Mouse (Mus musculus) gonadal fat pad, adult 2 months (tissue): ENCODE measurements around the gene Ctsa. TPM values are rescaled to one million over a fixed set of nuclear protein-coding genes. Genes with fewer than 3 reads are reported as not detected.

ENCODE experiments used
- DNase-seq: peaks from one replicate; pipeline ENCODE4 v3.0.0-alpha.2; 2012; ENCODE audit warnings: low read depth
- polyA plus RNA-seq: library from polyadenylated mRNA; depleted of rRNA; stranded (reverse); fragments of >200 nt; gene quantifications from 2 replicates; pipeline ENCODE4 v1.2.3, GENCODE M21; 2012

Ctsa gene
- polyA plus RNA-seq, 1 experiment, result 289 TPM

GRCm38 (mm10) chr2:164804533-164805331, 27.9 kb upstream of the Ctsa start, which contains the start of the genes Acot8 and Zswim3:
TSS of gene Acot8 (minus strand) at chr2:164804882.
TSS of gene Zswim3 (plus strand) at chr2:164805098.
- no peak for DNase-seq

DNA sequence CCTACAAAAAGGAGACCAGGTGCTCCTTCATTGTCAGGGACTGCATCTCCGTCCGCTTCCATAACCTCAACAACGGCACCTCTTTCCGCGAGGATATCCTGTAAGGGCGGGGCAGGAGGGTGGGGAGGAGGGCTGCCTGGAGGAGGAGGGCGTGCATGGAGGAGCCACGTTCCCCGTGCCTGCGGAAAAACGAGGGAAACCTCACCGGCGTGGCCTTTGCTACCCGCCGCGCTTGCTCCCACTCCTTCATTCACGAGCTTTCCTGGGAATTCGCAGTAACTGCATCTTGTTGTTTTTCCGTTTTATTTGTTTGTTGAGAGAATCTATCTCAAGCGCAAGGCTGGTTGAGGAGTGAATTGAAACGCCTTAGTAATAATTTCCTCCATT, 27.3 kb upstream of the Ctsa start:
- DNase-seq, result no peak

DNA sequence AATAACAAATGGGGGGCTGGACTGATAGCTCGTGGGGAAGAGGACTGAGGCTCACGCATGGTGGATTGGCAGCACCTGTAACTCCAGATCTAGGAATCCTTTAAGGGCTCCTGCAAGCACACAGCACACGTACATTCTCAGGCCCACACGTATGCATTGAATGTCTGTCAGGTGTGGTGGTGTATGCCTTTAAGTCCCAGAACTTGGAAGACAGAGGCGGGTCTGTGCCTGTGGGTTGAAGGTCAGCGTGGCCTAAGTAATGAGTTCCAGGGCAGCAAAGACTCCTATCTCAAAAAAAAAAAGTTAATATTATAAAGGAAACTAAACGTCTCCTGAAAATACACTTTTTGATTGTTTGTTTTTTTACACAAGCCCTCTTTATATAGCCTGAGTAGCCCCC, 26.1 kb upstream of the Ctsa start:
- no peak for DNase-seq

DNA sequence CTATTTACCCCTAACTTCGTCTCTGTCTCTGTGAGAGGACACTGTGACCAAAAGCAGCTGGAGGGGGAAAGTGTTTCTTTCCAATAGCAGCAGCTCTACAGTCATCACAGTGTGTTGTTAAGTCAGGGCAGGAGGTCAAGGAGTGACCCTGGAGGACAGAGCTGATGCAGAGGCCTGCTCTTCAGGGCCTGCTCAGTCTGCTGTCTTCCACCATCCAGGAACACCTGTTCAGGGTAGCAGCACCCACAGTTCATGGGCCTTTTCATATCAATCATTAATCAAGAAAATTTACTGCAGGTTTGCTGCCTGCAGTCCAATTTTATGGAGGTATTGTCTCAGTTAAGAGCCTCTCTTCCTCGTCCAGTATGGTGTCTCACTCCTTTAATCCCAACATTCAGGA, 19.1 kb upstream of the Ctsa start:
- no peak for DNase-seq

GRCm38 (mm10) chr2:164815348-164815747, 17.3 kb upstream of the Ctsa start:
- DNase-seq, result no peak

GRCm38 (mm10) chr2:164815821-164816220, 16.9 kb upstream of the Ctsa start:
- DNase-seq, result no peak

DNA sequence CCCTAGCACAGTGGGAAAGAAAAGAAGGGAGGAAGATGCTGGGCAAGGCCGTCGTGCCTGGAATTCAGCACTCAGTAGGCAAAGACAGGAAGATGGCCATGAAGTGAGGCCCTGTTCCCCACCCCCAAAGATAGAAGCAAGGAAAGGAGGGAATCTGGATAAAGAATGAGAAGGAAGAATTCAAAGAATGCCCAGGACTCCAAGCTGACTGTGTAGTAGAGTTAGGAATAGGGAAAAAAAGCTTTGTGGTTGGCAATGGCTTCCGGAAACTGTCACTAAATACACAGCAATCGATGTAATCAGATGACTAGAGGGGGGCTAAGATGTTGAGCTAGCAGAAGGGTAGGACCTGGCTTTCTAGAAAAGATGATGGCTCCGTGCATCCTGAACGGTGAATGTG, 15.5 kb upstream of the Ctsa start:
- DNase-seq, result no peak

GRCm38 (mm10) chr2:164817703-164818102, 15.0 kb upstream of the Ctsa start:
- DNase-seq, result no peak

- no peak for DNase-seq
Measured at GRCm38 (mm10) chr2:164821060-164821459, 11.6 kb upstream of the Ctsa start.

- DNase-seq, result no peak
Measured at GRCm38 (mm10) chr2:164822636-164823165, 10.0 kb upstream of the Ctsa start, which contains the start of gene Zswim1. TSS of gene Zswim1 (plus strand) at chr2:164822686.

DNA sequence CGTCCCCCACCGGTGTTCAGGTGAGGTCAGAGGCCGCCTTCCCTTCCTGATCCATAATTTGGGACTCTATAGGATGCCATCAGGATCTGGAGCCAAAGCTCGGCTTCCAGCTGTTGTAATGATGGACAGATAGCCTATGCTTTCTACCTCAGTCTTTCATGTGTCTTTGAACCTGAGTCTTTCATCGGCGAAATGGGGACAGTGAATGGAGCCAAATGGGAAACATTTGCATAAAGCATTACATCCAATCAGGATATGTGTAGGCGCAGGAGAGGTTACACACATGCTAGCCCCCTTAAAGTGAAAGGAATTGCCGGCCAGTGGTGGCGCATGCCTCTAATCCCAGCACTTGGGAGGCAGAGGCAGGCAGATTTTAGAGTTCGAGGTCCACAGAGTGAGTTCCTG, 9.5 kb upstream of the Ctsa start:
- DNase-seq, result no peak

DNA sequence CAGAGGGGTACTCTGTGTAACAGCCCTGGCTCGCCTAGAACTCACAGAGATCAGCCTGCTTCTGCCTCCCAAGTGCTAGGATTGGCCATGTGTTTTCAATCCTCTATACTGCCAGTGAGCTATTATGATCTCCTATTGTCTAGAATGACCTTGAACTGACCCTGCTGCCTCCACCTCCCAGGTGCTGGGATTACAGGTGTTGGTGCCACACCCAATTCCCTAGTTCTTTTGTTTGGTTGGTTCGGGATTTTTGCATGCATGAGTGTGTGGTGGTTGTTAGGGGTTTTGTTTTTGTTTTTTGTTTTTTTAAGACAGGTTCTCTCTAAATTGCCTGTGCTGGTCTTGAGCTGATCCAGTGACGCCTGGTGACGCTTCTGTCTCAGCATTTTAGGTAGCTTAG, 8.7 kb upstream of the Ctsa start:
- DNase-seq, result no peak

- no peak for DNase-seq
Measured at GRCm38 (mm10) chr2:164825521-164825920, 7.2 kb upstream of the Ctsa start.

DNA sequence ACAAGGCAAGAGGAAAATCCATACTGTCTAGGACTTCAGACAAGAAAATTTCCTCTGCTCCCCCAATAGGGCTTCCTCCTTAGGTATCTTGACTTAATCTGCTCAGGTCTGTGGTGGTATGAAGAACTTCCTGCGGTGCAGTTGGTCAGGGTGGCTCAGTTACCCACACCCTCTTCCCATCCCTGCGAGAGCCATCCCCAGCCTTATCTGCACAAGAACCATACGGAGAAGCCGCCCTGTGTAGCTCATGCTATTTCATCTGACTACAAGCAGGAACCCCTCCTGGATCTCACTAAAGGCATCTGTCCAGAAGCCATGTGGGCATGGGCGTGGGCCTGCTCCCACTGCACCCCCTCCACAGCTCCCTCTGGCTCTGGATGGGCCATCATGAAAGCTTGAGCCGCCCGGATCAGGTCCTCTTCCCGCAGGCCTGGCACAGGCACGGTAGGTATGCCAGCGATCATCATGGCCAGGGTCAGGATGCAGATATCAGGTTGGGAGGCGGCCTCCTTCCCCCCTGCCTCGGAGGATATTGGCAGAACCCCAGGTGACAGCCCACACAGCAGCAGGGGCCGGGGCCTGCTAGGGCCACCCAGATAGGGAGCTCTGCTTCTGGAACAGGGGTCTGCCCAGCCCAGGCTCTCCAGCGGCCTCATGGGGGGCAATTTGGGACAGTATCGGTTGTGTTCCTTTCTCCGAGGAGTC, 5.4 kb upstream of the Ctsa start:
- no peak for DNase-seq

DNA sequence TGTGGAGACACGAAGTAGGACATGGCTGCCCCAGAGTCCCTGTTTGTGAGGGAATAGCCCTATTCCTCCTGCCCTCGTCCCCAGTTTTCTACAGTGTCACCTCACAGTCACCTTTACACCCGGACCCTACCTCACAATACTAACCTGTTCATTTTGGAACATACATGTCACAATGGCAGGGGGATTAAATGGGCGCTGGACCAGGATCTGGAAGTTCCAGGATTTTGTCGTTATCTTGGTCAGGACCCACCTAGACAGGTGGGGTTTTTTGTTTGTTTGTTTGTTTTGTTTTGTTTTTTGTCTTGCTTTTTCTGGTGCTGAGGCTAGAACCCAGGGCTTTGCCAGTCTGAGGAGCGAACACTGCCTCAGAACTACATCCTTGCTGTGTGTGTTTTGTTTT, 4.2 kb upstream of the Ctsa start, which contains the start of gene Spata25:
Gene Spata25 (minus strand): TSS at position 101 of the 400 bp plus-strand sequence.
- DNase-seq, result no peak

DNA sequence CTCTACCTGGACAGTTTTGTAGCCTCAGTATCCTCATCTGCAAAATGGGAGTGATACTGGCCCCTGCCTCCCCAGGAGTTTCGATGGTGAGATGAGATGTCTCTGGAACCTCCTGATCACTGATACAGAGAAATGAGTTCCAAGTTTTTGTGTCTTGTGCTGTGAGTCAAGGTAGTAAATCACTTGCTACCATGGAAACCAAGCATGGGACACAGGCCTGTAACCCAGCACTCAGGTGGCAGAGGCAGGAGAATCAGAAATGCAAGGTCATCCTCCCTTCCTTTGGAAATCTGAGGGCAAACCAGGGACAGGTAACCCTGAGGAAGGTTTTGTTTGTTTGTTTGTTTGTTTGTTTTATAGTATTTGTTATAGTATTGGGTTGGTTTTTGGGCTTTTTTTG, 3.6 kb upstream of the Ctsa start:
- no peak for DNase-seq

GRCm38 (mm10) chr2:164831029-164831428, 1.6 kb upstream of the Ctsa start:
- no peak for DNase-seq

GRCm38 (mm10) chr2:164832032-164832747, 483 bp upstream of the Ctsa start:
- DNase-seq, result no peak

DNA sequence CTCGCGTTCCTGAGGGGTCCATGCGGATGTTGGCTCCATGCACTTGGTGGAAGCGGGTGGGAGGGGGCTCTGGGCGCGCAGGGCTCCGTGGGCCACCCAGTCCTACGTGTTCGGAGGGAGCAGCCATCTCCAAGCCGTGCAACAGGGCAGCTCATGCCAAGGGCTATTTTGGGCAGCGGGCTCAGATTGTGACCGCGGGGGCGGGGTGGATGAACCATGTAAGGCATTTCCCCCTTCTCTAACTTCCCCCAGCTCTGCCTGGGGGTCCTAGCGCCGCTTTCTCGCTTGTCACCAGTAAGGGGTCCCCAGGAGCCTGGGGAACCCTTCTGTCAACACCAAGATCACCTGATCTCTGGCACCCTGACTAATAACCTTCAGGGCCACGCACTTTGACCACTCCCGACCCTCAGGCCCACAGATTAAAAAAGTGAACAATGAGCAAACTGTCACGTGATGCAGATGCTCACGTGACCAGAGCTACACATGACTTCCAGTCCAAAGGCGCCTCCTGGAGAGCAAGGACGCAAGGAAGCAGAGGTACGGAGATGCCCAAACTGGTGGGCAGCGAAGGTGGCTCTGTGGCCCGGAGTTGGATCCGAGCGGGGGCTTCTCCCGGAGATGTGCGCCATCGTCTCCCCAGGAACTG, 764 bp downstream of the Ctsa start, which contains the start of gene Neurl2:
Gene Neurl2 (minus strand): TSS at position 143 of the 646 bp plus-strand sequence.
- peak; percentile 52 for DNase-seq

GRCm38 (mm10) chr2:164834531-164834930, 1.9 kb downstream of the Ctsa start:
- no peak for DNase-seq

DNA sequence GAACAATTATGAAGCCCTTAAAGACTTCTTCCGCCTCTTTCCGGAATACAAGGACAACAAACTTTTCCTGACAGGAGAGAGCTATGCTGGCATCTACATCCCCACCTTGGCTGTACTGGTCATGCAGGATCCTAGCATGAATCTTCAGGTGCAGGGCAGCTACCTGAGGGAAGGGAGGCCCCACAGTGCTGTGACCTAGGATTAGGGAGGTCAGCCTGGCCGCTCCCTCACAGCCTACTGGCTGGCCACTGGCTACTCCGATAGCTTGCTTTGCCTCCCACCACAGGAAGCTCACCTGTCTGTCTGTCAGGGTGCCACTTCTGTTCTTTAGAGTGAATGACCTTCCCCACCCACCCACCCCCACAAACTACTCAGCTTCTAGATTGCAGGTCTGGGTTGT, 2.5 kb downstream of the Ctsa start:
- no peak for DNase-seq

DNA sequence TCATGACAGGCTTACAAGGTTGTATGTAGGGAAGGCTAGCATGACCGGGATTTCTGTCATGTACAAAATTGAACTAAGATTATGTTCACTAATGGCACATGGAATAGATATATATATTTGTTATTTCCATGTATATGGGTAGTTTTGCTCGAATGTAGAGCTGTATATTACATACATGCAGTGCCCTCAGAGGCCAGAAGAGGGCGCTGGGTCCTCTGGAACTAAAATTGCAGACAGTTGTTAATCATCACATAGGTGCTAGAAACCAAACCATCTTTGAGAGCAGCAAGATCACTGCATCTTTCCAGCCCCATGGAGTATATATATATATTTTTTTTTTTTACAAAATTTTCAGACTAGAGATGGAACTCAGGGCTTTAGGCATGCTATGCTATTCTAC, 13.1 kb downstream of the Ctsa start:
- DNase-seq, result no peak
